Mouse (Mus musculus): ENCODE results near the gene AI661453.

AI661453 gene

GRCm38 (mm10) chr17:47440359-47440890 is 4.0 kb downstream of the AI661453 start:
- no peak for DNase-seq (ENCODE audit: low spot score in 2 of 2)

GRCm38 (mm10) chr17:47441296-47442051 is 5.1 kb downstream of the AI661453 start:
- no peak for DNase-seq (ENCODE audit: low spot score in 2 of 2)

- no peak for DNase-seq (ENCODE audit: low spot score in 2 of 2)
These were observed 5.9 kb downstream of the AI661453 start for GRCm38 (mm10) chr17:47442271-47442670.

- DNase-seq (ENCODE audit: low spot score in 2 of 2): no peak
These were observed 7.7 kb downstream of the AI661453 start for GRCm38 (mm10) chr17:47444113-47444512.

- DNase-seq (ENCODE audit: low spot score in 2 of 2): no peak
These were observed 9.1 kb downstream of the AI661453 start for GRCm38 (mm10) chr17:47445518-47445917.

- no peak for DNase-seq (ENCODE audit: low spot score in 2 of 2)
These were observed 9.6 kb downstream of the AI661453 start for GRCm38 (mm10) chr17:47446025-47446424.

- DNase-seq (ENCODE audit: low spot score in 2 of 2): no peak
These were observed 10.1 kb downstream of the AI661453 start for GRCm38 (mm10) chr17:47446561-47446960.

GRCm38 (mm10) chr17:47448523-47449372 is 12.3 kb downstream of the AI661453 start:
- DNase-seq (ENCODE audit: low spot score in 2 of 2): no peak

GRCm38 (mm10) chr17:47449432-47449831 is 13.0 kb downstream of the AI661453 start:
- no peak for DNase-seq (ENCODE audit: low spot score in 2 of 2)

- no peak for DNase-seq (ENCODE audit: low spot score in 2 of 2)
These were observed 13.8 kb downstream of the AI661453 start for GRCm38 (mm10) chr17:47450239-47450638.

- no peak for DNase-seq (ENCODE audit: low spot score in 2 of 2)
These were observed 14.6 kb downstream of the AI661453 start for GRCm38 (mm10) chr17:47450880-47451565.

- no peak for DNase-seq (ENCODE audit: low spot score in 2 of 2)
These were observed 16.5 kb downstream of the AI661453 start for GRCm38 (mm10) chr17:47452886-47453285.

GRCm38 (mm10) chr17:47454675-47455074 is 18.3 kb downstream of the AI661453 start:
- no peak for DNase-seq (ENCODE audit: low spot score in 2 of 2)

GRCm38 (mm10) chr17:47458310-47458709 is 21.9 kb downstream of the AI661453 start:
- DNase-seq (ENCODE audit: low spot score in 2 of 2): no peak

- no peak for DNase-seq (ENCODE audit: low spot score in 2 of 2)
These were observed 22.5 kb downstream of the AI661453 start for GRCm38 (mm10) chr17:47458936-47459335.

- no peak for DNase-seq (ENCODE audit: low spot score in 2 of 2)
These were observed 23.0 kb downstream of the AI661453 start for GRCm38 (mm10) chr17:47459341-47459919.

- DNase-seq (ENCODE audit: low spot score in 2 of 2): no peak
These were observed 25.3 kb downstream of the AI661453 start for GRCm38 (mm10) chr17:47461688-47462087.

- no peak for DNase-seq (ENCODE audit: low spot score in 2 of 2)
These were observed 25.8 kb downstream of the AI661453 start for GRCm38 (mm10) chr17:47462209-47462608.

- DNase-seq (ENCODE audit: low spot score in 2 of 2): no peak
These were observed 26.4 kb downstream of the AI661453 start for GRCm38 (mm10) chr17:47462728-47463388.

GRCm38 (mm10) chr17:47464248-47464965 is 28.0 kb downstream of the AI661453 start:
- no peak for DNase-seq (ENCODE audit: low spot score in 2 of 2)

Data from left cerebral cortex, adult 9 months (tissue).